Mouse (Mus musculus) liver (tissue): ENCODE results near the gene Snx30.

Source experiments
- DNase-seq: peaks from one replicate; pipeline ENCODE4 v3.0.0-alpha.2; 2020; ENCODE audit warnings: mixed read lengths

Snx30 gene

GRCm38 (mm10) chr4:59876570-59876969, 70.9 kb downstream of the Snx30 start:
- DNase-seq: no peak

- no peak for DNase-seq
These were observed 71.4 kb downstream of the Snx30 start for GRCm38 (mm10) chr4:59877025-59877424.

DNA sequence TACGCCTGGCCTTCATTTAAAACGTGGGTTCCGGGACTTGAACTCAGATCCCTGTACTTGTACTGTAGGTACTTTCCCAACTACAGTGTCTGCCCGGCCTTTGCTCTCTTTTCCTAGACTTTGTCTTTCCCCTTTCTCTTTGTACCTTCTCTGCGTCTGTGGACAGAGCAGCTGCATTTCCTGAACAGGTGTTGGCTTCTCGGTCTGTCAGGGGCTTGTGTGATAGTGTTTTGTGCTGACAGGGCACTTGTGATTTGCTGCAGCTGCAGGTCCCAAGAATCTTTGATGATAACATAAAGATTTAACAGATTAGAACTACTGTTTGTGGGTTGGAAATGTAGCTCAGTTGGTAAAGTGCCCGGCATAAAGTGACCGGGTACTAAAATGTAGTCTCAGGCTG, 73.0 kb downstream of the Snx30 start:
- DNase-seq: no peak

DNA sequence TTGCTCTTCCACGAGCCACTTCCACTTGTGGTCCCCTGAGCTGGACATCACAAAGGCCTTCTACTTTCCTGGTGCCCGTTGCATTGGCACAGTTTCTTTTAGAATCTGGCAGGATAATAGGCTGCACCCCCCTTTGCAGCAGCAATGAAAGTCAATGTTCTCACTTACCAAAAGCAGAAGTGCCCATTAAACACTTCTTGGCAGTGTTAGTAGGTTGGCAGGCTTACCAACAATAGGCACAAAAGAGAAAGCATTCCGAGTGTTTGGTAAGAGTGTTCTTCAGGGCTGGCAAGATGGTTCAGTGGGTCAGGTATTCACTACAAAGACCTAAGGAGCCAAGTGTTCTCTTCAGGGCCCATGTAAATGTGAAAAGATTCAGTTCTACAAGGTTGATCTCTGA, 73.8 kb downstream of the Snx30 start:
- DNase-seq: no peak

DNA sequence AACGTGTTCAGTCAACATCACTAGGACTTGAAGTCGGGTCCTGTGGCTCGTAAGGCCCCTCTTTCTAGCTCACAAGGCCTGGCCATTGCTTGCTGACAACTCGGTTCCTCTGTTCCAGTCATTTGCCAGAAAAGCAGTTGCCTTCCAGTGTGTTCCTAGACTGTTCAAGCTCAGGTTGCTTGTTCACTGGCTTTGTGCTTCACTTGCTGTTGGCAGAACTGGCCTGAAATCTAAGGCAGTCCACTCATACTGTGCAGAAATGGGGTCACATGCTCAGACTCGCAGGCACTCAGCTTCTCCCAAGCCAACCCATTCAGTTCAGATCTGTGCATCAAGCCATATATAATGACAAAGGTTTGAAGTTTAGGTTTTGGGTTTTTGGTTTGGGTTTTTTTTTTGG, 75.1 kb downstream of the Snx30 start:
- no peak for DNase-seq

DNA sequence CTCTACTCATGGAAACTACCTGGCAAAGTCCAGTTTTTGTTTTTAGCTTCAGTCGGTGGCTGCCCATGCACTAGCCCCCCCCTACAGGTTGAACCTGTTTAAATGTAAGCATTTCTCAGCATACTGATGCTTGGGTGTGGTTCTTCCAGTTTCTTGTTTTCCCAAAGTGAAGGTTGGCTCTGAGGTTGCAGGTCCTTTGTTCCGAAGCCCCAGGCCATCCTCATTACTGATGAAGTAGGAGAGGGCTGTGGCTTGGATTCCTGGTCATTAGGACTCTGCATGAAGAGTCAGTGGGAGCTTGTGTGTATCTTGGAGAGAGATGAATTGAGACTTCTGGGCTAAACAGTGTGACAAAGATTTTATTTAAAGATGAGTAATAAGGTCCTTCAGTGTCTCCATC, 75.6 kb downstream of the Snx30 start:
- no peak for DNase-seq

DNA sequence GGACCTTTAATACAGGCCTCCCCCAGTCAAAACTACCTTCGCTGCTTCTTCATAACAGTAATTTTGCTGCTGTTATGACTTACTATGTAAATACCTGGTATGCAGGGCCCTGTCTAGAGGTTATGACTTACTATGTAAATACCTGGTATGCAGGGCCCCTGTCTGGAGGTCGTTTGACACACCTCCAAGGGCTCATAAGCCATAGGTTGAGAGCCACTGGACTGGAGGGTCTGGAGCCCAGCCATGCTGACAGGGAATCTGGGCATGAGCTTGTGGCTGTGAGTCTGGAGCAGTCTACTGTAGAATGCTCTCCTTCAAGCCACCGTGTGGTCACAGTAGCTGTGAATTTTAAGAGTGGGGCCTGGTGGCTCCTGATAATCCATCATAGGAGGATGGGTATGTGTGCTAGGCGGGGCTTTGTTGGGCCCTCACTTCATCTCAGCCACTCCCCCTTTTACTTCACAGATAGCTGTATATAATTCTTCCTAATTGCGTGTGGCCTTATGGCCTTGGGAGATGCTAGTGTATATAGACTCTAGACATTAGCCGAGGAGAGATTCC, 78.6 kb downstream of the Snx30 start:
- DNase-seq: peak; percentile 42

DNA sequence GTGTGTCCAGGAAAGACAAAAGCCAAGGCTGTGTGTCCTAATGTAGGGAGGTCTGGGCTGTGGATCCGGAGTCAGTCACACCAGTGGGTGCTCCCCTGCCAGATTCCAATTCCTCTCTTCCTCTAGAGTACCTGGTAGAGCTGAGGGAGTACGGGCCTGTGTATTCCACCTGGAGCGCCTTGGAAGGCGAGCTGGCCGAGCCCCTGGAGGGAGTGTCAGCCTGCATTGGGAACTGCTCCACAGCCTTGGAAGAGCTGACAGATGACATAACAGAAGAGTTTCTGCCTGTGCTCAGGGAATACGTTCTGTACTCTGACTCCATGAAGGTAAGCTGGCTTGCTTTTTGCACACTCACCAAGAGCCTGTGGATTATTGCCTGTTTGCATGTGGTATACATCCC, 80.6 kb downstream of the Snx30 start:
- DNase-seq: no peak

- DNase-seq: no peak
These were observed 81.4 kb downstream of the Snx30 start for GRCm38 (mm10) chr4:59887011-59887410.

GRCm38 (mm10) chr4:59888014-59888413, 82.4 kb downstream of the Snx30 start:
- DNase-seq: no peak

DNA sequence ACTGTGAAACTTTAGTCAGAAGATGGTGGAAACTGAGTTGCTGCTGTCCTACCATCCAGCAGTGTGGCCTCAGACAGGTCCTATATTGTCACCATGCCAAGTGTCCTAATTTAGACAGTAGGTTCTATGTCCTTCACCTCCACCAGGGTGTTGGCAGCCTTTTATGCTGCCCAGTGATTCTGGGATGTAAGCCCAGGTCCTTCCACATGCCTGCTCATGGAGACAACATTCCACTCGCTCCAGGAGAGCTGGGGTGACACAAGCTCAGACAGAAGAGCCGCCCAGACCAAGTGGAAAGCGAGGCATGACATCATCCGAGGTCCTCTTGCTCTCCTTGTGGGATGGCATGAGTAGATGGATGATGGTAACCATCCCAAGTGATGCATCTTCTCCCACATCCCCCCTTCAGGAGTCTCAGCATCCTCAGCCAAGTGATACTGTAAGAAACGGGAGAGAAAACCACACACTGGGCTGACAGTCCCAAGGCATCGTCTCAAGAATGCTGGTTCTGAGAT, 84.5 kb downstream of the Snx30 start:
- no peak for DNase-seq

- no peak for DNase-seq
These were observed 86.2 kb downstream of the Snx30 start for GRCm38 (mm10) chr4:59891723-59892416.

- DNase-seq: no peak
These were observed 87.1 kb downstream of the Snx30 start for GRCm38 (mm10) chr4:59892731-59893130.

DNA sequence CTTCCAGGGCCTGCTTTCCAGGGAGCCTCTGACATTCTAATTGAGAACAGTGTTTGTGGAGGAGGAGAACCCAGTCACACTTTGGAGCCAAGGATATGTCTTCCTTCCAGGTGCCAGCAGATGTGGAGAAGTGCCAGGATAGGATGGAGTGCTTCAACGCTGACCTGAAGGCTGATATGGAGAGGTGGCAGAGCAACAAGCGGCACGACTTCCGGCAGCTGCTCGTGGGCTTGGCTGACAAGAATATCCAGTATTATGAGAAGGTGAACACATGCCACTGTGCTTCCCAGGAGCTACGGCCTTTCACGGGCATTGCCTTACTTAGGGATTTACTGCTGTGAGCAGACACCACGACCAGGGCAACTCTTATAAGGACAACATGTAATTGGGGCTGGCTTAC, 88.8 kb downstream of the Snx30 start:
- DNase-seq: no peak

GRCm38 (mm10) chr4:59894977-59895575, 89.4 kb downstream of the Snx30 start:
- no peak for DNase-seq

DNA sequence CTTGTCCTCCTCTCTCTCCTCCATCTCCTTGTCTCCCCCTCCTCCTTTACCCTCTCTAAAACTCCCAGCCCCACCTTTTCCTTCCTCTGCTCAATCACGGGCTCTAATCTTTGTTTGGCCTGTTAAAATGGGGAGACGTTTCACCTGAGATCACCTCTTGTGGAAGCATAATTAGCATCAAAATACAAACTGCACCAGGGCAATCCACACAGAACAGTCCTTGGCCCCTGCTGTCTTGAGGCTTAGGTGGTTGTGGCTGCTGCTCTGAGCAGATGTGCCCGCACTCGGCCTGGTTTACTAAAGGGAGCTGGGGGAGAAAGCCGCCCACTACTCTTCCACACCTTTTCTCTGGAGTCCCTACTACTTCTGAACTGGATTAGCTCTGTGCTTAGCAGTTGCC, 90.4 kb downstream of the Snx30 start:
- no peak for DNase-seq

DNA sequence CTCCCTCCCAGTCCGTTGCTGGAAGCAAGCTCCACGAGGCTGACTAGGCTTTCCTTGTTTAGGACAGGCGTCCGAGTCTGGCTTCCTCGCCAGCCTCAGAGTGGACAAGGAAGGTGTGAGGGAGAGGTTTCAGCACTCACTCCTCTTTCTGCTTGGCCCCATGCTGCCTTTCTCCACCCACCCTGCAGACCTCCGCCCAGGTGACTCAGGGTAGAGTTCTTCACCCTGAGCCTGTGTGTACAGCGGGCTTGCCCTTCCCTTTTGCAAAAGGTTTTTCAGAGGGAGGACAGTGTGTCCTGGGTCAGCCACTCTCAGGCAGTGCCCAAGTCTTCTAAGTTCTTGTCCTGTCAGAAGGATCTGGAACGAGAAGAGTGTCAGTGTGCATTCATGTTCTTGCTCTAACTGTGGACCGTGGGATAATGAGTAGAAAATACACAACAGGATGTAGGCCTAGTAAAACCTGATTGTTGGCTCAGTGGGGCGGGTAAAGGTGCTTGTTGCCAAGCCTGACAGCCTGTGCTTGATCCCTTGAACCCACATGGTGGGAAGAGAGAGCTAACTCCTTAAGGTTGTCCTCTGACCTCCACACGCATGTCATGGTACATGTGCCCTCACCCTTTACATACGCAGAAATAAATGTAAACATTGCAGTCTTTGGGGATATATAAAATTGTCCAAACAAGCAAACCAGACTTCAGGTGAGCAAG, 92.3 kb downstream of the Snx30 start:
- DNase-seq: no peak

- DNase-seq: no peak
These were observed 92.9 kb downstream of the Snx30 start for GRCm38 (mm10) chr4:59898521-59898919.

GRCm38 (mm10) chr4:59901810-59902209, 96.2 kb downstream of the Snx30 start:
- no peak for DNase-seq

DNA sequence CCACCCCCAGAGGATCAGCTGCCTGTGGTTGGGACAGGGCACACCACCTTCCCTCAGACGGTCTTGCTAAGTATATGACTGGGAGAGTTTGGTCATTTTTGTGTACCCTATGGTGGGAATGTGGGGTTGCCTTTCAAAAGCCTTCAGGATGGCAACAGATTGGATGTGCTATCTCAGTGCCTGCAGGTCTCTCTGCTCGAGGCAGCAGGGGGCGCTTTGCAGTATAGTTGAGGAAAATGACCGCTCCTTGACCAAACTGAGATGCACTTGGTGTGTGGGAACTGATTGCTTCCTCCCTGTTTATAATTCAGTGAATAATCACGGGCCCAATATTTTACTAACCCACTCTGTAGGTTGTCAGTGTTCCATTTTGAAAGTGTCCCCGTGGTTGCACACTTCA, 96.9 kb downstream of the Snx30 start:
- DNase-seq: no peak

DNA sequence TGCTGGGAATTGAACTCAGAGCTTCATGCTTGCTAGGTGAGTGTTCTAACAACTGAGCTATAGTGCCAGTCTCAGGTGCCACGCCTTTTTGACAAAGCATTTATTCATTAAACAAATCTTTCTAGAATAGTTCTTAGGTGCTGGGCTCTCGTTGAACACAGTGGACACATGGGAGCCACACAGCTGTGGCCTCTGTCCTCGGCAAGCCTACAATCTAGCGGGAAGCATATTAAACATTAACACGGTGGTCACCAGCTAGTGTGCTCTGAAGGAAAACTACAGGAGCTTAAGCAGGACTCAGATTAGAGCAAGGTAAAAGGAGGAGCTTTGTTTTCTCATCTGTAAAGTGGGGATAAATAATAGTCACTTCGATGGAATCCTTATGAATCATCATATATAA, 101.5 kb downstream of the Snx30 start:
- no peak for DNase-seq

- DNase-seq: no peak
These were observed 102.1 kb downstream of the Snx30 start for GRCm38 (mm10) chr4:59907657-59908230.

GRCm38 (mm10) chr4:59908785-59909184, 103.1 kb downstream of the Snx30 start:
- no peak for DNase-seq
